Mouse (Mus musculus) heart, embryonic 11.5 days (tissue): ENCODE results near the gene Hspa12a. TPM values are rescaled to one million over a fixed set of nuclear protein-coding genes. Genes with fewer than 3 reads are reported as not detected.

ENCODE experiments used
- ATAC-seq: fragments of 200-750 bp; cut with Nextera tagmentation; replicated peaks from 2 replicates; pipeline ENCODE4 v1.8.0; 2017; ENCODE audit warnings: moderate library complexity; ENCODE audit not compliant: insufficient number of reproducible peaks, low FRiP score, low TSS enrichment
- H3K27ac ChIP-seq: fragments of 300-500 bp; sonication (generic); 2 replicates; pipeline ENCODE4 v1.5.1; 2014; ENCODE audit warnings: mild to moderate bottlenecking, low read depth, low read length
- H3K27me3 ChIP-seq: fragments of 300-500 bp; sonication (generic); 2 replicates; pipeline ENCODE4 v1.6.1; 2014; ENCODE audit warnings: mild to moderate bottlenecking, low read length, mixed read lengths; ENCODE audit not compliant: control insufficient read depth, insufficient read depth
- H3K36me3 ChIP-seq: fragments of 300-500 bp; sonication (generic); 2 replicates; pipeline ENCODE4 v1.6.1; 2014; ENCODE audit warnings: mild to moderate bottlenecking, low read length, moderate library complexity, mixed read lengths; ENCODE audit not compliant: control insufficient read depth, insufficient read depth
- H3K4me1 ChIP-seq: fragments of 300-500 bp; sonication (generic); 2 replicates; pipeline ENCODE4 v1.6.1; 2014; ENCODE audit warnings: low read length; ENCODE audit not compliant: control insufficient read depth, insufficient read depth
- H3K4me2 ChIP-seq: fragments of 300-500 bp; sonication (generic); 2 replicates; pipeline ENCODE4 v1.6.1; 2014; ENCODE audit warnings: mild to moderate bottlenecking, moderate library complexity
- H3K4me3 ChIP-seq: fragments of 300-500 bp; sonication (generic); 2 replicates; pipeline ENCODE4 v1.5.1; 2014; ENCODE audit warnings: low read depth, low read length
- H3K9ac ChIP-seq: fragments of 300-500 bp; sonication (generic); 2 replicates; pipeline ENCODE4 v1.6.1; 2014; ENCODE audit warnings: mild to moderate bottlenecking, low read depth, low read length, moderate library complexity
- H3K9me3 ChIP-seq: fragments of 300-500 bp; sonication (generic); replicated peaks from 2 replicates; pipeline ENCODE4 v1.6.1; 2016; ENCODE audit warnings: low read length; ENCODE audit not compliant: control insufficient read depth
- WGBS: fragments of 180-500 bp; shearing (Covaris S2); extraction: QIAGEN DNeasy Blood & Tissue Kit; methylation state at CpG from one replicate; pipeline ENCODE4 v1.1.7; 2014; ENCODE audit not compliant: insufficient replicate concordance; 5-methylcytosine and 5-hydroxymethylcytosine counted together
- polyA plus RNA-seq: library from polyadenylated mRNA; unstranded; fragments of >200 nt; fragmentation: Nextera tagmentation; extraction: Ambion mirVana; gene quantifications from 2 replicates; pipeline ENCODE4 v1.2.1, GENCODE M21; 2014

The Hspa12a gene
- polyA plus RNA-seq, 1 experiment from 2014 or later, result 4.6 TPM

GRCm38 (mm10) chr19:58879330-58879957 lies 64.0 kb downstream of the Hspa12a start:
- Histone ChIP-seq H3K4me2 (no peak overlapping the region), H3K4me1 (peaks cover 21% of the 10 kb centered on the region), H3K9ac (no peak overlapping the region; the same call in 1 of the 2 replicates), H3K27ac (no peak overlapping the region), H3K9me3 (no peaks in the 10 kb centered on the region), H3K36me3 (no peaks in the 10 kb centered on the region), H3K27me3 (no peaks in the 10 kb centered on the region), H3K4me3 (no peak overlapping the region)
- ATAC-seq, result no peak
- WGBS, result 79% methylated on average over 7 of the region's 7 CpGs

GRCm38 (mm10) chr19:58878560-58878959 lies 64.9 kb downstream of the Hspa12a start:
- H3K27me3 ChIP-seq, result no peaks in the 10 kb centered on the region
- ATAC-seq, result no peak
- H3K4me1 ChIP-seq, result peaks cover 19% of the 10 kb centered on the region
- H3K4me3 ChIP-seq, result no peak overlapping the region
- H3K4me2 ChIP-seq, result no peak overlapping the region; the same call in 1 of the 2 replicates
- H3K9me3 ChIP-seq, result no peaks in the 10 kb centered on the region
- 68% methylated on average over 2 of the region's 2 CpGs for WGBS
- H3K9ac ChIP-seq, result no peak overlapping the region
- no peak overlapping the region for H3K27ac ChIP-seq
- no peaks in the 10 kb centered on the region for H3K36me3 ChIP-seq

- peaks cover 5% of the 10 kb centered on the region for H3K4me1 ChIP-seq
- H3K4me2 ChIP-seq, result no peak overlapping the region
- H3K9ac ChIP-seq, result no peak overlapping the region
- no peak for ATAC-seq
- H3K9me3 ChIP-seq, result no peaks in the 10 kb centered on the region
- H3K4me3 ChIP-seq, result no peak overlapping the region
- H3K27me3 ChIP-seq, result no peaks in the 10 kb centered on the region
- no peak overlapping the region for H3K27ac ChIP-seq
- H3K36me3 ChIP-seq, result no peaks in the 10 kb centered on the region
- 48% methylated on average over 3 of the region's 3 CpGs for WGBS
Measured at GRCm38 (mm10) chr19:58873536-58873935, 69.9 kb downstream of the Hspa12a start.

GRCm38 (mm10) chr19:58872381-58873259 lies 70.8 kb downstream of the Hspa12a start:
- no peak overlapping the region for H3K4me3 ChIP-seq
- no peak overlapping the region for H3K4me2 ChIP-seq
- H3K4me1 ChIP-seq, result no peaks in the 10 kb centered on the region
- H3K9me3 ChIP-seq, result no peaks in the 10 kb centered on the region
- H3K36me3 ChIP-seq, result no peaks in the 10 kb centered on the region
- ATAC-seq, result no peak
- H3K27me3 ChIP-seq, result no peaks in the 10 kb centered on the region
- no peak overlapping the region for H3K9ac ChIP-seq
- no peak overlapping the region for H3K27ac ChIP-seq
- WGBS, result 55% methylated on average over 11 of the region's 11 CpGs

GRCm38 (mm10) chr19:58871878-58872277 lies 71.6 kb downstream of the Hspa12a start:
- H3K9ac ChIP-seq, result no peak overlapping the region
- H3K9me3 ChIP-seq, result no peaks in the 10 kb centered on the region
- no peak for ATAC-seq
- H3K4me2 ChIP-seq, result no peak overlapping the region
- 64% methylated on average over 6 of the region's 6 CpGs for WGBS
- no peaks in the 10 kb centered on the region for H3K36me3 ChIP-seq
- no peak overlapping the region for H3K27ac ChIP-seq
- H3K27me3 ChIP-seq, result no peaks in the 10 kb centered on the region
- no peak overlapping the region for H3K4me3 ChIP-seq
- H3K4me1 ChIP-seq, result no peaks in the 10 kb centered on the region

- no peaks in the 10 kb centered on the region for H3K9me3 ChIP-seq
- H3K4me1 ChIP-seq, result 0 out of 2 replicates have a peak, but pooled peaks cover 2% of the 10 kb centered on the region
- H3K27me3 ChIP-seq, result no peaks in the 10 kb centered on the region; the same call in 1 of the 2 replicates
- 36% methylated on average over 4 of the region's 4 CpGs for WGBS
- H3K9ac ChIP-seq, result no peak overlapping the region
- no peak overlapping the region for H3K27ac ChIP-seq
- no peak overlapping the region for H3K4me2 ChIP-seq
- no peak for ATAC-seq
- no peak overlapping the region for H3K4me3 ChIP-seq
- no peaks in the 10 kb centered on the region for H3K36me3 ChIP-seq
Measured at GRCm38 (mm10) chr19:58866651-58867050, 76.8 kb downstream of the Hspa12a start.

- Histone ChIP-seq H3K9ac (no peak overlapping the region), H3K27me3 (no peaks in the 10 kb centered on the region; the same call in 1 of the 2 replicates), H3K4me1 (peaks cover 6% of the 10 kb centered on the region; the same call in 1 of the 2 replicates), H3K9me3 (no peaks in the 10 kb centered on the region), H3K4me2 (no peak overlapping the region), H3K27ac (no peak overlapping the region), H3K4me3 (no peak overlapping the region), H3K36me3 (no peaks in the 10 kb centered on the region)
- 38% methylated on average over 5 of the region's 5 CpGs for WGBS
- ATAC-seq, result no peak
Measured at GRCm38 (mm10) chr19:58865224-58865623, 78.2 kb downstream of the Hspa12a start.

GRCm38 (mm10) chr19:58864006-58864573 lies 79.4 kb downstream of the Hspa12a start:
- Histone ChIP-seq H3K4me1 (peaks cover 15% of the 10 kb centered on the region), H3K4me3 (no peak overlapping the region), H3K4me2 (no peak overlapping the region), H3K27me3 (no peaks in the 10 kb centered on the region; the same call in 1 of the 2 replicates), H3K36me3 (no peaks in the 10 kb centered on the region), H3K27ac (no peak overlapping the region), H3K9ac (no peak overlapping the region), H3K9me3 (no peaks in the 10 kb centered on the region)
- ATAC-seq, result no peak
- 76% methylated on average over 1 of the region's 1 CpGs for WGBS
